Mouse (Mus musculus) T-helper 1 cell (primary cell): Measurements from ENCODE around the gene Furin.

Experiments used
- in situ Hi-C: fragments of 300-600 bp; cut with MboI, MseI; formaldehyde crosslinking; loops from one replicate; pipeline ENCODE4 v1.15.1; 2025; ENCODE audit warnings: high pct_unique_total_duplicates

Furin gene

DNA sequence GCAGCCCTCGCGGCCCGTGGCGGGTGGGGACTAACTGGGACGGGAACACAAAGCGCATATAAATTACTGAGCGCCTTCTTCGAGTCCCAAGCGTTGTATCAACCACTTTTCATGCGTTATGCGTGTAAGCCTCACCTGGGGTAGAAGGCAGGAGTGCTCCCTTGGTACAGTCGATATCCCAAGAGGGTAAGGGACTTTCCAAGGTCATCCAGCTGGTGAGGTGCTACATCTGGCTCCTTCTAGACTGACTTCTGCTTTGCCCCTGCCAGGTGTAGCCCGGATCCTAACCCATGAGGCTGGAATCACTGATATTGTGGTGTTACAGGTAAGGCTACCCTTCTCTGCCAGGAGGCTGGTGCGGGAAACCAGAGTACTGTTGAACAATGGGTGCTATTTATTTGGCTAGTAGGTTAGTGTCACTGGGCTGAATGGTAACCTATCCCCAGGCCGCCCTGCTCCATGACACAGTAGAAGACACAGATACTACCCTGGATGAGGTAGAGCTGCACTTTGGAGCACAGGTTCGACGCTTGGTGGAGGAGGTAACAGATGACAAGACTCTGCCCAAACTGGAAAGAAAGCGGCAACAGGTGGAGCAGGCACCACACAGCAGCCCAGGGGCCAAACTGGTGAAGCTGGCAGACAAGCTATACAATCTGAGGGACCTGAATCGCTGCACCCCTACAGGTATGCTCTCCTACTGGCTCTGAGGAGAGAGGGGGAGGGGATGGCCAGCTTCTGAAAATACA lies 61.8 kb downstream of the Furin start:
- in situ Hi-C loops: no loop called here

DNA sequence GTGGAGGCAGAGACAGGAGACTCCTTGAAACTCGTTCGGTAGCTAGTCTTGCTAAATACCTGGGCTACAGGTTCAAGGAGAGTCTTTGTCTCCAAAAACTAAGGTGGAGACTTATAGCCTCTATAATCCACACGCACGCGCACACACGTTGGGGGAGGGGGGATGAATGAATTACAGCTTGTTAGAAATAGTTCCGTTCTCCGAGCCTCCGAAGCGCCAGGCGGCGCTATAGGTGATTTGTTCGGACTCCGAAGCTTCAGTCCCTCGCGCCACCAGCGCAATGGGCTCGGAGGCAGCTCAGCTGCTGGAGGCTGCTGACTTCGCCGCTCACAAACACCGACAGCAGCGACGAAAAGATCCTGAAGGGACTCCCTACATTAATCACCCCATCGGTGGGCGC lies 62.4 kb downstream of the Furin start, which contains the start of gene Hddc3:
Gene Hddc3 (plus strand): TSS at position 247 of the 400 bp plus-strand sequence.
- in situ Hi-C loops: no loop called here

DNA sequence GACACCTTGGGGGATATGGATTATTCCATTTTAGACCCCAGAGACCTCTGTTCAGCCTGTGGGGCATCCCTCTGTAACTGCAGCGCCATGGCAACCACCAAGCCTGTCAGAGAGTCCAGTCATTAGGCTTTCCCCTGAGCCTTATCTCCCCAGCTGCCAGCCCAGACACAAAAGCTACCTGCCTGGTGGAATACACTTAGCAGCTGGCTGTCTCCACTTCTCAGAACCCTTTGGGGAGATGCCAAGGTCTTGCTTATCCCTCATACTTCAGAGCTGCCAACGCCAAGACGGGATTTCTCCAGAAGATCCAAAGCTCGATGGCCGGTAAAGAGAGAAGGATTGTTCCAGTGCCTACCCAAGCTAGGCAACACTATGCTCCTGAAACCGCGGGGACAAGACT lies 63.4 kb downstream of the Furin start:
- in situ Hi-C loops: no loop called here

DNA sequence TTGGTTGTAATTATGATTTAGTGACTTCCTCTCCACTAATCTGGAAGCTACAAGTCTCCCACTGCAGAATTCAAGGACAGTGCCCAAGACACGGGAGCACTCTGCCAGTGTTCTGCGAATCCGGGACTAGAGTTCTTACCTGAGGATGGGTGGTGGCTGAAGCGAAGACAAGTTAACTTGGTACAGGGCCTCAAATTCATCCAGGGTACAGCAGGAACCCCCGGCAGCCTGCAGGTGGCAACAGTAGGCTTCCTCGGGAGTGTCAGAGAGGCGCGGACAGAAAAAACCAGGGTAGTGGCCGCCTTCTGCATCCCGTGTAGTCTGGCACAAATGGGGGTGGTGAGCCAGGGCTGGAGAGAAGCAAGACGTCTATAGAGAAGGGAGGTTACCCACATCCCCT lies 64.4 kb downstream of the Furin start, which contains the start of gene Unc45a:
Gene Unc45a (minus strand): TSS at position 213 of the 400 bp plus-strand sequence.
- in situ Hi-C loops: no loop called here

DNA sequence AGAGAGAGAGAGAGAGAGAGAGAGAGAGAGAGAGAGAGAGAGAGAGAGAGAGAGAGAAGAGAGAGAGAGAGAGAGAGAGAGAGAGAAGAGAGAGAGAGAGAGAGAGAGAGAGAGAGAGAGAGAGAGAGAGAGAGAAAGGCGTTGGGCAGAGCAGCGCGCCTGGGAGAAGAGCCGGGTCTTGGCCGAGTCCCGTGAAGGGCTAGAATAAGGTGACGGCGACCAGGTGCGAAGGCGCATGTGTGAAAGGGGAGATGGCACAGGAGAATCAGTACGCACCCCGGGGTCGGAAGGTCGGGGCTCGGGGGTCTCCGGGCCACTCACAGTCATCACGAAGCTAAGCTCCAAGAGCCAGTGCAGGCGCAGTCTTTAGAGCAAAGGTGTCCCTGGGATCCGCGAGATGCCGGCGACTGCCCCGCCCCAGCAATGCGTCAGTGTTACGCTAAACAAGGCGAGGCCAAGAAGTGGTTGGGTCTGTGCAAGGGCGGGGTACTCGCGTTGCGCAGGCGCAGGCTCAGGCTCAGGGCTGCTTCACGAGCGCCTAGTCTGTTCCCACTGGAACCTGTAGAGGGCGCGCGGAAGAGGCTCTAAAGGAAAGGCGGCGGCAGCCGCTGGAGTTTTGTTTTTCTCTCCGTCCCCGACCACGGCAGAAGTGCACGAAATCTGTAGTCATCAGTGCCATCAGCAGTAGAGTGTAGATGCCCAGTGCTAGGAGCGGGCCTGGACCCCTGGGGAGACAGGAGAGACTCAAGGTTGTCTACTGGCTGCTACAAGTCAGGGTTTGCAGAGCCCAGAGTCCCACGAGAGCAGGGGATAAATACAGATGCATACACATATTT lies 65.2 kb downstream of the Furin start:
- in situ Hi-C loops: loop anchor here (5.0 kb wide), 1 partner anchor 37 kb away; no protein-coding TSS in a partner anchor

DNA sequence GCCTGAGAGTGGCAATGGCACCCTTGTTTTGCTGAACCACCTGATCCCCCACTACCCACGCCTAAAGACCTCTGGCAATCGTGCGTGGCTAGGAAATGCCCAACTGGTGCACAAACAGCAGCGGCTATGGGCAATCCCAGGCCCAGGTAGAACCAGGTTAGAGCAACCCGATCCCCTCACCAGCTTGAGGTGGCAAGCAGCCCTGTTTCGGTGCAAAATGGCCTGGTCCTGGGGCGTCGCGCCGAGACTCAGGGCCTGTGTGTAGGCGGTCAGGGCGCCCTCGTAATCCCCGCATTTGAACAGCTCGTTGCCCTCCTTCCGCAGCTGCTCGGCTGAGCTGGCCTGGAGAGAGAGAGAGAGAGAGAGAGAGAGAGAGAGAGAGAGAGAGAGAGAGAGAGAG lies 65.9 kb downstream of the Furin start:
- in situ Hi-C loops: loop anchor here (5.0 kb wide), 1 partner anchor 38 kb away; no protein-coding TSS in a partner anchor
